Mouse (Mus musculus) WW6 (cell line): ENCODE data around the gene Tmed4.

Source experiments
- DNase-seq: peaks from one replicate; pipeline ENCODE4 v3.0.0-alpha.2; 2013; ENCODE audit warnings: low read depth, low spot score

Gene Tmed4

DNA sequence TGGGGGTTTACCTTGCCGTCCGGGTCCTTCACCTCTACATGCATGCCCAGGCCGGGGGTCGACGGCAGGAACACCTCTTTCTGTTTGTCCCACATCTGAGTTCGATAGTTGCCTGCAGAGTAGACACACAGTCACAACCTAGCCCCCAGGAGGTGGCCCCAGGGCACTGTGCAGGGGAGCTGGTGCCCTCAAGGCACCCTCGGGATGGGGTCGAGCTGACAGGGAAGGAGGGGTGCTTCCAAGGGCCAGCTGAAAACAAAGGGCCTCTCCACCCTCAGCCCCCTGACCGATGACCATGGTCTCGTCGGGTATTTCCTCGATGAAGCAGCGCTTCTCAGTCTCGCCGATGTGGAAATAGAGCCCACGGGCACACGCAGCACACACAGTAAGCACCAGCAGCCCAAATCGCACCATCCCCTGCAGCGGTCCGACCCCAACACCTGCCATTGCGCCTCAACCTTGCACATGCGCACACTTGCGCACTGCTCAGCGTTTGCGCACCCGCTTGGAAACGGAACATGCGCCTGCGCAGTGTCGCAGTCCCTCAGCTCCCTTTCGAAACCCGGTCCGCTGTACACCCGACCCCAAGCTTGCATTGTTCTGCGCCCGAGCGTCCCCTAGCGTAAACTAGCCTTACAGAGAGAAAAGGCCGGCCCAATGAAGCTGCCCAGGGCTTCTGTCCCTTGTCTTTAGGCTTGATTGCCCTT, at the start of gene Tmed4:
Gene Tmed4 (minus strand): TSS at position 484 of the 707 bp plus-strand sequence.
- peak; percentile 99 for DNase-seq

DNA sequence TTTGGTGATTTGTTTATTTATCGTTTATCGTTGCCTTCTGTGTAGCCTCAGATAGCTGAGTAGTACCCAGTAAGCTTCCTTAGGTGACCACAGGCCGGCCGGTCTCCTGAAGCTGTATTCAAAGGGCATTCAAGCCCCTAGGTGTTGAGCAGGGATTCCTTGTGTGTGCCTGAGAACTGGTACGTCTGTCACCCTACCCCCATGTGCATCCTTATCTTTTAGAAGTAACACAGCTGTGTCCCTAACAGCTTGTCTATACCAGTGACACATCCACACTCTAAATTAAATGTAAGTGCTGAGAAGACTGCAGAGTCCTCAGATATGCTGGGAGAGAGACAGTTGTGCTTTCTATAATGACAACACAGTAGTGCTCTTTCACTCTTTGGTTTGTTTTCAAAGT, 48.7 kb upstream of the Tmed4 start:
- DNase-seq = no peak

GRCm38 (mm10) chr11:6322086-6322485, 47.4 kb upstream of the Tmed4 start:
- DNase-seq = no peak

DNA sequence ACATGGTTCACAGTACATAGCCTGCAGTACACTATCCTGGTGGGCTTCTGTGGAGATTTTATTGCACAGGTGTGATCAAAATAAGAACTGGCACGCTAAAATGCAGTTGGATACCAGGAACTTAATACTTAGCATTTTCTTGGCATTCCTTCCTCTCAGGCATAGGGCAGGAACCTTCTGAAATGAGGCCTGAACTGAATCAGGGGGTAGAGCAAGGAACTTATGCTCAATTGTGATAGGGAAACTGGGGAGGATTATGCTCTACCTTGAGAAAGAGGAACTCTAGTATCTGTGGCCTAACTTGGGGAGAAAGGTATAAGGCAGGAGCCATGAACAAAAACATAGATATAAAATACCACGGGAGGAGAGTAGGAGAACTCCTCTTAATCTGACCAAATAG, 44.7 kb upstream of the Tmed4 start:
- DNase-seq = no peak

DNA sequence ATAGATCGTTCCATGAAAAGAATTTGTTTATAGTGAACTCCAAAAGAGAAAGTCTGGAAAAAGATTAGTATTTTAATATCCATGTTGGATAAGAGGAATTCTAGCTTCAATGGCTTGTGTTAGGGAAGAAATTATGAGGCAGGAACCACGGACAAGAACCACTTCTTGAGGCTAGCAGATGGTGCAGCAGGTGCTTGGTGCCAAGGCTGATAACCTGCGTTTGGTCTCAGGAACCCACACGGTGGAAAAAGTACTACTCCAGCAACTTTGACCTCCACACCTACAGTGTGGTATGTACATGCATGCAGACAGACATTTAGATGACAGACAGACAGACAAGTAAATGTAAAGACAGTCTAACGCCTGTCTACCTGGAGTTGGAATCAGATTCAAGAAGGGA, 43.9 kb upstream of the Tmed4 start:
- DNase-seq = no peak

GRCm38 (mm10) chr11:6316821-6317220, 42.2 kb upstream of the Tmed4 start:
- DNase-seq = no peak

DNA sequence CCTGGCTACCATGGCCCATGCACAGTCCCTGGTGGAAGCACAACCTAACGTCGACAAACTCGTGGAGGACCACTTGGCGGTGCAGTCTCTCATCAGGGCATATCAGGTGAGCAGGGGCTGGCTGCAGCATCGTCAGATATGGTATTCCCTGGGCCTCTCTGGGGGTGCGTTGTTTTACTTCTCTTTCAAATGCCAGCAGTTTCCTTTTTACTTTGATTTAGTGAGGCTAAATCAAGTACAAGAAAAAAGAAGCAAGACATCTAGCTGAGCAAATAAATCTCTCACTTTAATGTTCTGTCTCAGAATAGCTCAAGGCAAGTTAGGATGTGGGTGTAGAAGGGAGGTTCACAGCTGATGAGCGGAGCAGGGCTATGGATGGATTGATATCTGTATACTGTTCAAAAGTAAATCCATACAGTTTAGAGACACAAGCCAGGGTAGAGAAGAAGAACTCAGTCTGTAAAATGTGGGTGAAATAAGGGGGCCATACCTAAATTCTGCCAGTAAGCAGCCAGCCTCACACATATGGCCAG, 39.3 kb upstream of the Tmed4 start:
- DNase-seq = no peak

GRCm38 (mm10) chr11:6308181-6308580, 33.5 kb upstream of the Tmed4 start:
- no peak for DNase-seq

DNA sequence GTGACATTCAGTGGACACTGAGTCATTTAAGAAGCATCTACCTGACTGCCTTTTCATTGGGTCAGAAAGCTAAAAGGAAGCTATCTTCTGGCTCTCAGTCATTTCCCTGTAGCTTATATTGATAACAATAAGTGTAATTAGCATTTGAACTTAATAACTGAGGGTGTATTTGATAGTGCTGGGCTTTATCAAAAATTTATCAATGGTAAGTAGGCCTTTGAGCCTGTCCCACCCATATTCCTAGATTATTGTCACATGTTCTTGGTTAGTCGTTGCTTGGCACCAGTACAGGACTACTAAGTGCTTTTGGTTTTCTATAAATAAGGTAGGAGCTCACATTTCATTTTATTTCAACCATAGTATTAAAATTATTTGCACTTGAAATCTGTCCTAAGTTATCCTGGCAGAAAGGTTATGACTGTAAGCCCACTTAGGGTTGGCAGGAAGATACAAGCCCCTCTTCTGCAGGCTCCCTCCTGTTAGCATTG, 31.3 kb upstream of the Tmed4 start:
- no peak for DNase-seq

DNA sequence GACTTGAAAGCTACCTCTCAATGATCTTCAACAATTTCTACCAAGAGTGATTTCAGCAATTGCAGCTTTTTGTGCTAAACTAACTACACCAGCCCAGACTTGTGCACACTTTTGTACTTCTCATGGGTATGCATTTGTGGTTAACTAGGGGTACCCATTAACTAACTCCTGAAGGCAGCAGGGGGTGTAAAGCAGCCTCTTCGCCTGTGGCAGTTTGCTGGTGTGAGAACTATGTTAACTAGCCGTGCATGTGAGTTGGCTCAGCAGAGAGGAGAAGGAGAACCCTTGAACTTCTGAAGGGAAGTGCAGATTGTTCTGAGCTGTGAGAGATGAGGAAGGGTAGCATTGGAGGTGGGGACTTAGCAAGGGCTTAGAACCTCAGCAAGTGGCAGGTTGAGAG, 28.1 kb upstream of the Tmed4 start:
- no peak for DNase-seq

DNA sequence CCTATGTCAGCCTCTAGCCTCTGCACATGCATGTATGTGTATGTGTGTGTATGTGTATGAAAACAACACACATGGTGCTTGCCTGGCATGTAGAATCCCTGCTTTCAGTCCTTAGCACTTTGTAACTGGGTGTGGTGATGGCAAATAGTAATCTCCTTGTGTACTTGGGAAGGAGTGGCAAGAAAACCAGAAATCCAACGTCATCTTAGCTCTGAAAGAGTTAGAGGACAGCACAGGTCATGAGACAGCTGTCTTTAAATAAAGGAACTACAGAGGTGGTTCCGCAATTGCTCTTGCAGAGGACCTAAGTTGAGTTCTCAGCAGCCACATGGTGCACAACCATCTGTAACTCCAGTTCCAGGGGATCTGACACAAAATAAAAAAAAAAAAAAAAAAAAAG, 24.8 kb upstream of the Tmed4 start:
- no peak for DNase-seq

DNA sequence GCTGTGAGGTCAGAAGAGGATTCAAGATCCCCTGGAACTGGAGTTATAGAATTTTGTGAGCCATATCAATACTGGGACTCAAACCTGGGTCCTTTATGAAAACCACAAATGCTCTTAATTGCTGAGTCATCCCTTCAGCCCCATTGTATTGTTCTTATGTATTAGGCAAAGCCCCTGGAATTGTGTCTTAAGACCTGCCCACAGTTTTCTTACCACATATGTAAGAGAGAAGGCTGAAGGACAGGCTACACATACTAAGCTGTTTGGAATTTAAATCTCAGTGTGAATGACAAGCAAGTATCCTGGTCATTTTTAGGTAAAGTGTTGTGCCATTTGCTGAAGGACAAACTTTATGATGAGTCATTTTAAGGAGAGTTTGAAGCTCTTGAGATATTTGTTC, 21.4 kb upstream of the Tmed4 start:
- DNase-seq = no peak

GRCm38 (mm10) chr11:6294632-6295031, 20.0 kb upstream of the Tmed4 start:
- DNase-seq = no peak

DNA sequence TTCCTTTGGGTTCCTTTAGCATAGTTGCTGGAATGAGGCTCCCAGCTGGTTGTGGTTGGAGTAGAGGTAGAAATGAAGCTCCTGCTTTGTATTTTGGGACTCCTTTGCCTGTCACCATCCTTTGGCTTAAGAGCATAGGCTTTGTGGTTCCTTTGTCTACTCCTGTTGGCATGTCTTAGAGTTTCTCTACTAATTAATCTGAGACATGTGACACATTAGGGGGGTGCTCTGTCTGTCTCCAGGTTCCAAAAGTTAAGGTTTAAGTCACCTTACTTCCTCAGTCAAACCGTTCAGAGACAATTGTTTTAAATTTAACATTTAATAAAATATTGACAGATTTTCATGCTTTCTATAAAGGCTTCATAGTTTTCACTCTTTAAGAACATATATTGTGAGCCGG, 18.9 kb upstream of the Tmed4 start:
- no peak for DNase-seq

DNA sequence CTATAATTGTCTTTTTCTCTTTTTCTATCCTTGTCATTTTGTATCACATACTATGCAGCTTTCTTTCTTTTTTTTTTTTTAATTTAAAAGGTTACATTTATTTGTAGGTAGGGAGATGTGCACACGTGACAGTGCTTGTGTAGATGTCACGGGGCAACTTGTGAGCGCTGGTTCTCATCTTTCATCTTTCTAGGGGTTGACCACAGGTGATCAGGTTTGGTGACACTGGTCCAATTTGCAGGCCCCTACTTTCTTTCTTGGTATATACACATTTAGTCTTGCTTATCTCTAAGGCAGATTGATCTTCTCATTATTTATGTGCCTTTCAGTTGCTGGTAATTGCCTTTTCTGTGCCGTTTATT, 18.3 kb upstream of the Tmed4 start:
- no peak for DNase-seq

DNA sequence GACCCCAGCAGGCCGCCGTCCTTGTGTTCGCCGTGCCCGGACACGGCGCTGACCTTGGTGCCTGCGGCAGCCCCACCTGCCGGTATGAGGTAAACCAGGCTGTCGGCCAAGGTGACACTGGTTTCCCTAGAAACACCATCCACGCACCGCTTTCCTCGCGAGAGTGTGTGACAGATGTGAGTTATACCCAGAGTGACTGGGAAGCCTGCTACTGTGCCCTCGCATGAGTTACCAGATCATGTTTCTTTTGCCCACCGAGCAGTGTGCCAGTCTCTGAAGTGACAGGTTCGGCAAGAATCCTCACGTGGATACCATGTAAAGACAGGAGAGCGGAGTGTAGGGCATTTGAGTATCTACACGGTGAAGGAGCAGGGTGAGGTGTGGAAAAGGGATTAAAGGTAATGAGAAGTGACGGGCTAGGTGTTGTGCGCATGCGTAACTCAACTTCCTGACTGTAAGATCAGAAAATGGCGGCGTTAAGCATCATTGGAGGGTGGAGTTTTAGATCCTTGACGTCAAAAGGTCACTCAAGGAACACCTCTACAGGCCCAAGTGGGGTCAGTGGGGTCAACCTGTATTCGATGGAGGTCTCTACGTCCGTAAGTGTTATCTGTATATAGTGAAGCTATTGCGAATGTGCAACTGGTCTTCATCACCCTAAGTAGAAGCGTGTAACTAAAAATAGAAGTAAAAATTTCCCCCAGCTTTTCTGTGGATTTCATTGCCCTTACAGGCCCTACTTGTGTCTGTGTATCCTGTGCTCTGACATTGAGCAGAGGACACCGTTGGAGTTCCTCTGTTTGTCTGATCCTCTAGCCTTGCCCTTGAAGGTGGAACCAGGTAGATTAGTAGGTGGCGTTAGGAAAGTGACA, 17.7 kb upstream of the Tmed4 start:
- DNase-seq = peak; percentile 87

- DNase-seq = peak; percentile 99
Observed at GRCm38 (mm10) chr11:6291401-6292115, 16.9 kb upstream of the Tmed4 start, which contains the start of gene Ogdh. Ogdh (plus strand) TSS chr11:6291633.

DNA sequence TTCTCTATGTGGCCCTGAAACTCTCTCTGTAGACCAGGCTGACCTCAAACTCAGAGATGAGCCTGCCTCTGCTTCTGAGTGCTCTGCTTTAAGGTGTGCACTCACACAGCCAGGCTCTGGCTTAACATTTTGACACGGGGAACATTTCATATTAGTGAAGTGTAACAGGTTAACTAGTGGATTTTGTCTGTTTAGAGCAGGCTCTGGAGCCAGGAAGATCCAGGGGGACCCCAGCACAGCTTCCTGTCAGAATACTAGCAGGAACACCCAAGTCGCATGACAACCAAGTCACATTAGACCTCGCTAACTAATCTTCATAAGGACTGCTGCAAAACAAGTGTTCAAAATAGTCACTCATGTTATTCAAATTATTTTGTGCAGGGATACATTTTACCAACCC, 16.2 kb upstream of the Tmed4 start:
- no peak for DNase-seq

GRCm38 (mm10) chr11:6290138-6290537, 15.5 kb upstream of the Tmed4 start:
- DNase-seq = no peak

- no peak for DNase-seq
Observed at GRCm38 (mm10) chr11:6282940-6283339, 8.3 kb upstream of the Tmed4 start.

- DNase-seq = no peak
Observed at GRCm38 (mm10) chr11:6276466-6276865, 1.8 kb upstream of the Tmed4 start.

- DNase-seq = no peak
Observed at GRCm38 (mm10) chr11:6275094-6275484, 419 bp upstream of the Tmed4 start.
